Mouse (Mus musculus): ENCODE data around the gene Gamt.

The Gamt gene

GRCm38 (mm10) chr10:80260642-80261584 is at the start of gene Gamt, which contains the start of gene Dazap1:
Gene Gamt, minus strand, starts transcription at chr10:80261012.
Gene Dazap1, plus strand, starts transcription at chr10:80261486.
- peak; percentile 94 for DNase-seq (ENCODE audit: low read depth, low spot score)
- Histone ChIP-seq H3K36me3 (ENCODE audit: control insufficient read depth, insufficient read depth, low read length, poor library complexity, severe bottlenecking) (peaks cover 2% of the 10 kb centered on the region), H3K27me3 (ENCODE audit: control insufficient read depth, insufficient read depth, low read length, poor library complexity, severe bottlenecking) (no peaks in the 10 kb centered on the region)

GRCm38 (mm10) chr10:80304862-80305261 is 44.0 kb upstream of the Gamt start:
- Histone ChIP-seq H3K27me3 (ENCODE audit: control insufficient read depth, insufficient read depth, low read length, poor library complexity, severe bottlenecking) (no peaks in the 10 kb centered on the region; the same call in none of the 2 replicates), H3K36me3 (ENCODE audit: control insufficient read depth, insufficient read depth, low read length, poor library complexity, severe bottlenecking) (no peaks in the 10 kb centered on the region)
- DNase-seq (ENCODE audit: low read depth, low spot score): peak; percentile 78

- no peak for DNase-seq (ENCODE audit: low read depth, low spot score)
- Histone ChIP-seq H3K27me3 (ENCODE audit: control insufficient read depth, insufficient read depth, low read length, poor library complexity, severe bottlenecking) (no peaks in the 10 kb centered on the region; the same call in none of the 2 replicates), H3K36me3 (ENCODE audit: control insufficient read depth, insufficient read depth, low read length, poor library complexity, severe bottlenecking) (no peaks in the 10 kb centered on the region)
Observed at GRCm38 (mm10) chr10:80304458-80304857, 43.6 kb upstream of the Gamt start.

- Histone ChIP-seq H3K27me3 (ENCODE audit: control insufficient read depth, insufficient read depth, low read length, poor library complexity, severe bottlenecking) (no peaks in the 10 kb centered on the region; the same call in none of the 2 replicates), H3K36me3 (ENCODE audit: control insufficient read depth, insufficient read depth, low read length, poor library complexity, severe bottlenecking) (no peaks in the 10 kb centered on the region)
- no peak for DNase-seq (ENCODE audit: low read depth, low spot score)
Observed at GRCm38 (mm10) chr10:80302471-80302881, 41.7 kb upstream of the Gamt start.

- no peak for DNase-seq (ENCODE audit: low read depth, low spot score)
- Histone ChIP-seq H3K27me3 (ENCODE audit: control insufficient read depth, insufficient read depth, low read length, poor library complexity, severe bottlenecking) (no peaks in the 10 kb centered on the region; the same call in none of the 2 replicates), H3K36me3 (ENCODE audit: control insufficient read depth, insufficient read depth, low read length, poor library complexity, severe bottlenecking) (no peaks in the 10 kb centered on the region)
Observed at GRCm38 (mm10) chr10:80302082-80302355, 41.2 kb upstream of the Gamt start.

- H3K27me3 ChIP-seq (ENCODE audit: control insufficient read depth, insufficient read depth, low read length, poor library complexity, severe bottlenecking): no peaks in the 10 kb centered on the region; the same call in none of the 2 replicates
- no peak for DNase-seq (ENCODE audit: low read depth, low spot score)
- H3K36me3 ChIP-seq (ENCODE audit: control insufficient read depth, insufficient read depth, low read length, poor library complexity, severe bottlenecking): no peaks in the 10 kb centered on the region
Observed at GRCm38 (mm10) chr10:80301256-80302081, 40.7 kb upstream of the Gamt start.

GRCm38 (mm10) chr10:80300672-80301181 is 39.9 kb upstream of the Gamt start:
- no peaks in the 10 kb centered on the region; the same call in none of the 2 replicates for H3K27me3 ChIP-seq (ENCODE audit: control insufficient read depth, insufficient read depth, low read length, poor library complexity, severe bottlenecking)
- no peak for DNase-seq (ENCODE audit: low read depth, low spot score)
- H3K36me3 ChIP-seq (ENCODE audit: control insufficient read depth, insufficient read depth, low read length, poor library complexity, severe bottlenecking): no peaks in the 10 kb centered on the region

GRCm38 (mm10) chr10:80299824-80300223 is 39.0 kb upstream of the Gamt start:
- H3K27me3 ChIP-seq (ENCODE audit: control insufficient read depth, insufficient read depth, low read length, poor library complexity, severe bottlenecking): no peaks in the 10 kb centered on the region; the same call in none of the 2 replicates
- H3K36me3 ChIP-seq (ENCODE audit: control insufficient read depth, insufficient read depth, low read length, poor library complexity, severe bottlenecking): peaks cover under 1% of the 10 kb centered on the region; the same call in 1 of the 2 replicates
- DNase-seq (ENCODE audit: low read depth, low spot score): no peak

- Histone ChIP-seq H3K27me3 (ENCODE audit: control insufficient read depth, insufficient read depth, low read length, poor library complexity, severe bottlenecking) (no peaks in the 10 kb centered on the region; the same call in none of the 2 replicates), H3K36me3 (ENCODE audit: control insufficient read depth, insufficient read depth, low read length, poor library complexity, severe bottlenecking) (peaks cover 5% of the 10 kb centered on the region)
- DNase-seq (ENCODE audit: low read depth, low spot score): no peak
Observed at GRCm38 (mm10) chr10:80299301-80299700, 38.5 kb upstream of the Gamt start.

GRCm38 (mm10) chr10:80298571-80299281 is 37.9 kb upstream of the Gamt start:
- H3K27me3 ChIP-seq (ENCODE audit: control insufficient read depth, insufficient read depth, low read length, poor library complexity, severe bottlenecking): no peaks in the 10 kb centered on the region; the same call in none of the 2 replicates
- DNase-seq (ENCODE audit: low read depth, low spot score): no peak

GRCm38 (mm10) chr10:80297526-80298133 is 36.8 kb upstream of the Gamt start:
- no peak for DNase-seq (ENCODE audit: low read depth, low spot score)
- Histone ChIP-seq H3K27me3 (ENCODE audit: control insufficient read depth, insufficient read depth, low read length, poor library complexity, severe bottlenecking) (no peaks in the 10 kb centered on the region; the same call in none of the 2 replicates), H3K36me3 (ENCODE audit: control insufficient read depth, insufficient read depth, low read length, poor library complexity, severe bottlenecking) (peaks cover 10% of the 10 kb centered on the region)

More at GRCm38 (mm10) chr10:80298571-80299281, 37.9 kb upstream of the Gamt start:
- H3K36me3 ChIP-seq (ENCODE audit: control insufficient read depth, insufficient read depth, low read length, poor library complexity, severe bottlenecking): peaks cover 6% of the 10 kb centered on the region

- Histone ChIP-seq H3K36me3 (ENCODE audit: control insufficient read depth, insufficient read depth, low read length, poor library complexity, severe bottlenecking) (peaks cover 10% of the 10 kb centered on the region), H3K27me3 (ENCODE audit: control insufficient read depth, insufficient read depth, low read length, poor library complexity, severe bottlenecking) (no peaks in the 10 kb centered on the region; the same call in none of the 2 replicates)
- no peak for DNase-seq (ENCODE audit: low read depth, low spot score)
Observed at GRCm38 (mm10) chr10:80296824-80297223, 36.0 kb upstream of the Gamt start.

GRCm38 (mm10) chr10:80295618-80296425 is 35.0 kb upstream of the Gamt start, which contains the start of gene Apc2:
Gene Apc2, plus strand, starts transcription at chr10:80295977.
- DNase-seq (ENCODE audit: low read depth, low spot score): peak; percentile 85
- Histone ChIP-seq H3K27me3 (ENCODE audit: control insufficient read depth, insufficient read depth, low read length, poor library complexity, severe bottlenecking) (no peaks in the 10 kb centered on the region; the same call in 1 of the 2 replicates), H3K36me3 (ENCODE audit: control insufficient read depth, insufficient read depth, low read length, poor library complexity, severe bottlenecking) (peaks cover 10% of the 10 kb centered on the region)
